Mouse (Mus musculus) hindbrain, embryonic 13.5 days (tissue): ENCODE results near the gene Trit1. TPM values are rescaled to one million over a fixed set of nuclear protein-coding genes. Genes with fewer than 3 reads are reported as not detected.

Experiments used
- ATAC-seq: fragments of 200-750 bp; cut with Nextera tagmentation; 2 replicates; pipeline ENCODE4 v1.8.0; 2017; ENCODE audit warnings: moderate TSS enrichment; ENCODE audit not compliant: low FRiP score
- H3K27ac ChIP-seq: fragments of 300-500 bp; sonication (generic); 2 replicates; pipeline ENCODE4 v1.5.1; 2015; ENCODE audit warnings: inconsistent platforms, mild to moderate bottlenecking, moderate library complexity
- H3K27me3 ChIP-seq: fragments of 300-500 bp; sonication (generic); 2 replicates; pipeline ENCODE4 v1.6.1; 2015; ENCODE audit warnings: mild to moderate bottlenecking, inconsistent platforms
- H3K36me3 ChIP-seq: fragments of 300-500 bp; sonication (generic); 2 replicates; pipeline ENCODE4 v1.6.1; 2015; ENCODE audit warnings: mild to moderate bottlenecking, inconsistent platforms
- H3K4me1 ChIP-seq: fragments of 300-500 bp; sonication (generic); replicated peaks from 2 replicates; pipeline ENCODE4 v1.6.1; 2015; ENCODE audit warnings: inconsistent platforms
- H3K4me2 ChIP-seq: fragments of 300-500 bp; sonication (generic); 2 replicates; pipeline ENCODE4 v1.6.1; 2015; ENCODE audit warnings: inconsistent platforms, mild to moderate bottlenecking, moderate library complexity
- H3K4me3 ChIP-seq: fragments of 300-500 bp; sonication (generic); 2 replicates; pipeline ENCODE4 v1.5.1; 2015; ENCODE audit warnings: mild to moderate bottlenecking, inconsistent platforms
- H3K9ac ChIP-seq: fragments of 300-500 bp; sonication (generic); 2 replicates; pipeline ENCODE4 v1.6.1; 2015; ENCODE audit warnings: mild to moderate bottlenecking, inconsistent platforms
- H3K9me3 ChIP-seq: fragments of 300-500 bp; sonication (generic); 2 replicates; pipeline ENCODE4 v1.6.1; 2016; ENCODE audit warnings: inconsistent platforms
- WGBS: fragments of 180-500 bp; shearing (Covaris S2); methylation state at CpG from one replicate; pipeline ENCODE4 v1.1.7; 2015; 5-methylcytosine and 5-hydroxymethylcytosine counted together
- polyA plus RNA-seq: library from polyadenylated mRNA; unstranded; fragments of >200 nt; fragmentation: Nextera tagmentation; extraction: Ambion mirVana; gene quantifications from 2 replicates; pipeline ENCODE4 v1.2.1, GENCODE M21; 2015

The Trit1 gene
- polyA plus RNA-seq, 1 experiment from 2014 or later, result 27.1 TPM

DNA sequence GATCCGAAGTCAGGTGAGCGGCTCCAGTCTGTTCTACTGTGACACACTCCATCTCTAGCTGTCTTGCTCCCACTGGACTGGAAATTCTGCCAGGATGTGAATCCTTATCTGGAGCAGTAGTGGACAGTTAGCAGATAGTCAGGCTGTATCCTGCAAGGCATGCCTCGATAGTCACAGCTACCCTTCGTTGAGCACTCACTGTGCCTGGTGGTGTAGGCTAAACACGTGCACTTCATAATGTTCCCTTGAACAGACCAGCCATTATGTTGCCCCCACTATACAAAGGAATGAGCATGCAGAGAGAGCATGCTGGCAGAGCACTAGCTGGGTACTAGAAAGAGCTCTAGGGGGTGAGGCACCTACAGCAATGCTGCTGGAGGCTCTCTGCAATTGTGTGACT, 45.3 kb downstream of the Trit1 start:
- 0 out of 2 replicates have a peak, but pooled peaks have one; percentile 21 for ATAC-seq

DNA sequence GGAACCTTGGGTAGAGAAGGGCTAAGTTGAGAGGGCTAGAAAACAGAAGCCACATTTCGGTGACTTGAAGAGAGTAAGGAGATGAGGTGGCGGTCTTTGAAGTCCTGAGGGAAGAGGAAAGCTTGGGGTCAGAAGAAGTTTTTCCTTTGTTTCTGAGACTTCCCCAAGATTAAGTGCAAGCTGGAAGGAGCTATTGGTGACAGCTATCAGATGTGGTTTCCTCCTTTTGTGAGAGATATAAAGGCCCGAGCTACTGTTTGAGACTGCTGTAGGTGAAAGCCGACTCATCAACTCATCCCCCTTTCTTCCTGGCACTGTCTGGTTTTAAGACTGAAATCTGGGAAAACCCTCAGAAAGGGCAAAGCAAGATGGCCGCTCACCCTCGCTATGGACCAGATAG, 52.2 kb downstream of the Trit1 start:
- Histone ChIP-seq H3K9ac (no peak overlapping the region), H3K36me3 (no peaks in the 10 kb centered on the region), H3K4me1 (peaks cover 4% of the 10 kb centered on the region), H3K9me3 (no peaks in the 10 kb centered on the region), H3K4me3 (no peak overlapping the region), H3K4me2 (no peak overlapping the region), H3K27me3 (no peaks in the 10 kb centered on the region), H3K27ac (no peak overlapping the region)
- no peak for ATAC-seq
- 86% methylated on average over 6 of the region's 6 CpGs for WGBS

More for the DNA sequence above, 45.3 kb downstream of the Trit1 start:
- Histone ChIP-seq H3K9ac (no peak overlapping the region), H3K4me3 (no peak overlapping the region), H3K4me2 (no peak overlapping the region), H3K27ac (no peak overlapping the region), H3K27me3 (no peaks in the 10 kb centered on the region), H3K9me3 (no peaks in the 10 kb centered on the region), H3K4me1 (peaks cover 11% of the 10 kb centered on the region), H3K36me3 (peaks cover 6% of the 10 kb centered on the region)
- 63% methylated on average over 5 of the region's 5 CpGs for WGBS

GRCm38 (mm10) chr4:123071266-123071966, 55.0 kb downstream of the Trit1 start:
- H3K36me3 ChIP-seq, result no peaks in the 10 kb centered on the region
- no peak overlapping the region for H3K4me3 ChIP-seq
- H3K9me3 ChIP-seq, result no peaks in the 10 kb centered on the region
- ATAC-seq, result no peak
- no peak overlapping the region for H3K27ac ChIP-seq
- peaks cover 4% of the 10 kb centered on the region for H3K4me1 ChIP-seq
- 15% methylated on average over 13 of the region's 13 CpGs for WGBS
- H3K27me3 ChIP-seq, result no peaks in the 10 kb centered on the region
- no peak overlapping the region for H3K4me2 ChIP-seq
- H3K9ac ChIP-seq, result no peak overlapping the region

GRCm38 (mm10) chr4:123076928-123077327, 60.5 kb downstream of the Trit1 start:
- Histone ChIP-seq H3K4me1 (no peaks in the 10 kb centered on the region), H3K36me3 (no peaks in the 10 kb centered on the region), H3K27ac (no peak overlapping the region), H3K4me2 (no peak overlapping the region), H3K4me3 (no peak overlapping the region), H3K27me3 (0 out of 2 replicates have a peak, but pooled peaks cover 2% of the 10 kb centered on the region), H3K9me3 (no peaks in the 10 kb centered on the region), H3K9ac (no peak overlapping the region)
- ATAC-seq, result no peak
- WGBS, result 54% methylated on average over 8 of the region's 8 CpGs

DNA sequence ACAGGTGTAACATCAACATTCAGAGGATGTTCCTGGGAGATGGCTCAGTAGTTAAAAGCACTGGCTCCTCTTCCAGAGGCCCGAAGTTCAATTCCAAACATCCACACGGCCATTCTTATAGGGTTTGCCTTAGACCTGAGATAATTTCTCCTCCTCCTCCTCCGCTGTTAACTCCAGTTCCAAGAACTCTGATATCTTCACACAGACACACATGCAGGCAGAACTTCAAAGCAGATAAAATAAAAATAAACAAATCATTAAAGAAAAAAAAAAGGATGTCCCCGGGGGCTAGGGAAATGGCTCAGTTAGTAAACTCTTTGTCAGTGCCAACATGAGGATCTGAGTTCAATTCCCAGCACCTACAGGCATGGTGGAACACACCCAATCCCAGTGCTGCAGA, 61.8 kb downstream of the Trit1 start:
- H3K9me3 ChIP-seq, result no peaks in the 10 kb centered on the region
- no peaks in the 10 kb centered on the region for H3K4me1 ChIP-seq
- no peak overlapping the region for H3K9ac ChIP-seq
- no peak for ATAC-seq
- H3K4me2 ChIP-seq, result no peak overlapping the region
- H3K36me3 ChIP-seq, result no peaks in the 10 kb centered on the region
- H3K27ac ChIP-seq, result no peak overlapping the region
- 90% methylated on average over 4 of the region's 4 CpGs for WGBS
- 0 out of 2 replicates have a peak, but pooled peaks cover 2% of the 10 kb centered on the region for H3K27me3 ChIP-seq
- no peak overlapping the region for H3K4me3 ChIP-seq

DNA sequence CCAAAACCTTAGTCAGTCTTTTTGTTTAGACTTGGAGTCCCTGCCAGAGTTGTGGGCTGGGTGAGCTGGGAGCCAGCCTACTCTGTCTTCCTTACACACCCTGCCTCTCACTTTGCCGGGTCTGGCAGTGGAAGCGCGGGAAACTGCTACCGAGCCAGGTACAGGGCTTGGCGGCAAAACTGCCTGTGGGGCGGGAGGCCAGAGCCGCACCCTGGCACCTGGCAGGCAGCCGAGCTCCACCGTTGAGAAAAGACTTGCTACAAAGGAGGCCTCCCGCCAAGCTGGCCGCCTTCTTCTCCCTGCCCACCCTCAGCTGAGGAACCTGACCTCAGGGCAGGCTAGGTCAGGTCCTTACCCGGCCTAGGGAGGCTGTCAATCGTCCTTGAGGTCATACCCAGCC, 64.4 kb downstream of the Trit1 start:
- Histone ChIP-seq H3K9me3 (no peaks in the 10 kb centered on the region), H3K4me2 (no peak overlapping the region), H3K27ac (no peak overlapping the region), H3K27me3 (0 out of 2 replicates have a peak, but pooled peaks cover 2% of the 10 kb centered on the region), H3K36me3 (no peaks in the 10 kb centered on the region), H3K9ac (no peak overlapping the region), H3K4me3 (no peak overlapping the region), H3K4me1 (no peaks in the 10 kb centered on the region)
- 39% methylated on average over 13 of the region's 13 CpGs for WGBS
- no peak for ATAC-seq

DNA sequence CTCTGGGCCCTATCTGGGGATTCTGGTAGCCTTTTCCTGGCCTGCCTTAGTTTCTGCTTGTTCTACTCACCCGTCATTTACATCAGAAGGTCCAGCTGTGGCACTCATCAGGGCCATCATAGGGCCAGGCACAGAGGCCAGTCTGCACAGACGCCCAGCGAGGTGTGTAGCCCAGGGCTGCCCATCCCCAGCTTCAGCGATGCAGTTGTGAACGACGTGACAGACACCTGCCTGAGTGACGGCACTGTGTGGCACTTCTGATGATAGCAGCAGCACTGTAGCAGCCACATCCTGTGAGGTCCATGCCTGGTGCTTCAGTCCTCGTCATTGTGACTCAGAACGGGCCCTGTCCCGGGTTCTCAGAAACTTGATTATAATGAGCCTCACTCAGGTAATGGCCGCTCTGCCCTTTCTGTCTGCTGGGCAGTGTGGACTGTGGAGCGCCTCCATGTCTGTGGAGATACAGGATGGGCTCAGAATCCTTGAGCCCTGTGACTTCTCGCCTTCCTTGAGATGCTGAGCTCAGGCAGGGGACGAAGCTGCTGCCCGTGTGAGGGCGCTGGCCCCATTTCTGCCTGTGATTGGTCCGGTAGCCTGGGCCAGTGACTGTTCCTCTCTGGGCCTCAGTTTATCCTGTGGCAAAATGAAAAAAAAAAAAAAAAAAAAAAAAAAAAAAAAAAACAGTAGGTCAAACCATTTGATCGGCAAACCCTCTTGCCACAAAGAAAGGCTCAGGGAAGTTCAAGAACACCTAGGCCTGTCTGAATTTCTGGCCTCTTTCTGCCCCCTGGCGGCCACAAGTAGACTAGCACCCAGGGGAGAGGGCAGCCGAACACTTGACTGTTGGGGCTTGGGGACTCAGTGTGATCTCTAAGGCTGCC, 66.1 kb downstream of the Trit1 start:
- 68% methylated on average over 20 of the region's 20 CpGs for WGBS
- Histone ChIP-seq H3K27me3 (0 out of 2 replicates have a peak, but pooled peaks cover 2% of the 10 kb centered on the region), H3K36me3 (no peaks in the 10 kb centered on the region), H3K9me3 (no peaks in the 10 kb centered on the region), H3K4me2 (no peak overlapping the region), H3K4me3 (no peak overlapping the region), H3K9ac (no peak overlapping the region), H3K4me1 (no peaks in the 10 kb centered on the region), H3K27ac (no peak overlapping the region)
- peak; percentile 61; the same call in 1 of the 2 replicates for ATAC-seq

DNA sequence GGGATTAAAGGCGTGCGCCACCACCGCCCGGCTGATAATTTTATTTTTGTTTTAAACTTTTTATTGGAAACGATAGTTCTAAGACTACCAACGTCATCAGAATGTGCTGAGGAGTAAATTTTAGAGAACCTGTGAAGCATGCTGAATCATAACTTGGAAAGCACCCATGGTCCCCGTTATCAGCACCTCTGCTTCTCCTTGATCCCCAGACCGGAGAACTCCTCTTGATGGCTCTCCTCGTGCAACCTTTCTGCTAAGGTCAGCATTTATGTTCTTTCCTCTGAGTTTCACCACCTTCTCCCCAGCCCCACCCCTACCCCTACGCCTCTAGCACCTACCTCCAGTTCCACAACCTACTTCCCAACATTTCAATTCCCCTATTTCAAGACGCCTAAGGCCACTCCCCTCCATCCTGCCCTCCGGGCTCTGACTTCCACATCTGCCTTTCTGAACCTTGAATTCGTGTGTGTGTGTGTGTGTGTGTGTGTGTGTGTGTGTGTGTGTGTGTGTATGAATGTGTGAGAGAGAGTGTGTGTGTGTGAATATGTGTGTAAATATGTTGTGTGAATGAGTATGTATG, 67.0 kb downstream of the Trit1 start:
- no peak overlapping the region for H3K27ac ChIP-seq
- no peaks in the 10 kb centered on the region for H3K4me1 ChIP-seq
- no peaks in the 10 kb centered on the region for H3K9me3 ChIP-seq
- no peak overlapping the region for H3K4me3 ChIP-seq
- H3K4me2 ChIP-seq, result no peak overlapping the region
- WGBS, result 76% methylated on average over 13 of the region's 13 CpGs
- no peak for ATAC-seq
- no peaks in the 10 kb centered on the region for H3K36me3 ChIP-seq
- 0 out of 2 replicates have a peak, but pooled peaks cover 2% of the 10 kb centered on the region for H3K27me3 ChIP-seq
- no peak overlapping the region for H3K9ac ChIP-seq

DNA sequence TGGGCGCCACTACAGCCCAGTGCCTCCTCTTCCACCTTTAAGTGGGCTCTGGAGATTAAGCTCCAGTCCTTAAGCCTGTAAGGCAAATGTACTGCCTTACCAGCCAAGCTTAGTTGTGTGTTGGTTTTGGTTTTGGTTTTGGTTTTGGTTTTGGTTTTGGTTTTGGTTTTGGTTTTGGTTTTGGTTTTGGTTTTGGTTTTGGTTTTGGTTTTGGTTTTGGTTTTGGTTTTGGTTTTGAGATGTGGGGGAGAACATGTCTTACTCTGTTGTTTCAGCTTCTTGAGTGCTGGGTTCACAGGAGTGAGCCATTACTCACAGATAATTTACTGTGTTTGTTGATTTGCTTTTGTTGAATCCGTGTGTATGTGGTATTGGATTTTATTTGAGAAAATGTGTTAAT, 68.9 kb downstream of the Trit1 start:
- Histone ChIP-seq H3K36me3 (no peaks in the 10 kb centered on the region), H3K4me1 (no peaks in the 10 kb centered on the region), H3K4me3 (no peak overlapping the region), H3K4me2 (no peak overlapping the region), H3K27me3 (0 out of 2 replicates have a peak, but pooled peaks cover 2% of the 10 kb centered on the region), H3K9ac (no peak overlapping the region), H3K9me3 (no peaks in the 10 kb centered on the region), H3K27ac (no peak overlapping the region)
- 82% methylated on average over 2 of the region's 2 CpGs for WGBS
- ATAC-seq, result no peak

- ATAC-seq, result no peak
- Histone ChIP-seq H3K36me3 (no peaks in the 10 kb centered on the region), H3K4me1 (no peaks in the 10 kb centered on the region), H3K9me3 (no peaks in the 10 kb centered on the region), H3K27ac (no peak overlapping the region), H3K4me2 (no peak overlapping the region), H3K9ac (no peak overlapping the region), H3K4me3 (no peak overlapping the region), H3K27me3 (no peaks in the 10 kb centered on the region)
- WGBS, result 95% methylated on average over 4 of the region's 4 CpGs
Observed at GRCm38 (mm10) chr4:123086381-123086780, 70.0 kb downstream of the Trit1 start.

- WGBS, result 70% methylated on average over 5 of the region's 5 CpGs
- H3K4me2 ChIP-seq, result no peak overlapping the region
- no peaks in the 10 kb centered on the region for H3K36me3 ChIP-seq
- H3K4me3 ChIP-seq, result no peak overlapping the region
- H3K9ac ChIP-seq, result no peak overlapping the region
- H3K4me1 ChIP-seq, result no peaks in the 10 kb centered on the region
- no peaks in the 10 kb centered on the region for H3K9me3 ChIP-seq
- no peak overlapping the region for H3K27ac ChIP-seq
- H3K27me3 ChIP-seq, result no peaks in the 10 kb centered on the region
- no peak for ATAC-seq
Observed at GRCm38 (mm10) chr4:123092621-123093020, 76.2 kb downstream of the Trit1 start.

GRCm38 (mm10) chr4:123093064-123093776, 76.8 kb downstream of the Trit1 start:
- H3K4me2 ChIP-seq, result 0 out of 2 replicates have a peak overlapping the region, but pooled peaks have one; percentile 6
- H3K36me3 ChIP-seq, result no peaks in the 10 kb centered on the region
- no peak overlapping the region for H3K27ac ChIP-seq
- H3K4me3 ChIP-seq, result no peak overlapping the region
- H3K4me1 ChIP-seq, result no peaks in the 10 kb centered on the region
- H3K9me3 ChIP-seq, result no peaks in the 10 kb centered on the region
- no peak overlapping the region for H3K9ac ChIP-seq
- 70% methylated on average over 17 of the region's 17 CpGs for WGBS
- no peak; the same call in 1 of the 2 replicates for ATAC-seq
- H3K27me3 ChIP-seq, result no peaks in the 10 kb centered on the region
